Mouse (Mus musculus) ES-E14 (cell line): ENCODE measurements around the gene Enpp5. TPM values are rescaled to one million over a fixed set of nuclear protein-coding genes. Genes with fewer than 3 reads are reported as not detected.

Experiments used
- DNase-seq: peaks from one replicate; pipeline ENCODE4 v3.0.0-alpha.2; 2013; ENCODE audit warnings: low read depth, low spot score
- H3K27ac ChIP-seq: 2 replicates; pipeline ENCODE4 v1.5.1; 2012; ENCODE audit warnings: low read depth, mild to moderate bottlenecking, low read length, moderate library complexity, mixed read lengths; ENCODE audit not compliant: poor library complexity, insufficient read depth, severe bottlenecking
- H3K36me3 ChIP-seq: 2 replicates; pipeline ENCODE4 v1.6.1; 2012; ENCODE audit warnings: mild to moderate bottlenecking, low read length, moderate library complexity, mixed read lengths; ENCODE audit not compliant: control insufficient read depth, poor library complexity, insufficient read depth, severe bottlenecking
- H3K4me1 ChIP-seq, 2 experiments: fragments of 150-350 bp in 1 of 2; sonication (generic) in 1 of 2; 2 replicates each; pipeline ENCODE4 v1.6.1; 2012; ENCODE audit warnings: low read length in 2 of 2, mild to moderate bottlenecking in 1 of 2, mixed read lengths in 1 of 2; ENCODE audit not compliant: control insufficient read depth in 2 of 2, insufficient read depth in 2 of 2, poor library complexity in 1 of 2
- H3K4me3 ChIP-seq, 2 experiments: fragments of 150-350 bp in 1 of 2; sonication (generic) in 1 of 2; 2 replicates each; pipeline ENCODE4 v1.5.1; 2012; ENCODE audit warnings: low read length in 2 of 2, low read depth in 1 of 2, mild to moderate bottlenecking in 1 of 2, mixed read lengths in 1 of 2; ENCODE audit not compliant: insufficient read depth in 1 of 2, poor library complexity in 1 of 2, severe bottlenecking in 1 of 2
- H3K9ac ChIP-seq: 2 replicates; pipeline ENCODE4 v1.6.1; 2012; ENCODE audit warnings: low read depth, mild to moderate bottlenecking, low read length, mixed read lengths; ENCODE audit not compliant: poor library complexity, insufficient read depth, severe bottlenecking
- H3K9me3 ChIP-seq: fragments of 150-350 bp; sonication (generic); 2 replicates; pipeline ENCODE4 v1.6.1; 2012; ENCODE audit warnings: low read depth, mild to moderate bottlenecking, low read length; ENCODE audit not compliant: control insufficient read depth, insufficient read depth
- CHD2 ChIP-seq: IDR thresholded peaks from 2 replicates; pipeline ENCODE4 v1.6.1; 2014; ENCODE audit warnings: mild to moderate bottlenecking, low read depth, low read length, inconsistent platforms
- HCFC1 ChIP-seq: IDR thresholded peaks from 2 replicates; pipeline ENCODE4 v1.6.1; 2012; ENCODE audit warnings: low read length, inconsistent platforms, borderline replicate concordance; ENCODE audit not compliant: insufficient read depth
- MAFK ChIP-seq: IDR thresholded peaks from 2 replicates; pipeline ENCODE4 v1.6.1; 2014; ENCODE audit warnings: mild to moderate bottlenecking, low read depth, low read length, inconsistent platforms; ENCODE audit not compliant: insufficient read depth
- ZC3H11A ChIP-seq: IDR thresholded peaks from 2 replicates; pipeline ENCODE4 v1.6.1; 2012; ENCODE audit warnings: low read depth, mild to moderate bottlenecking, inconsistent platforms, low read length, borderline replicate concordance
- ZNF384 ChIP-seq: IDR thresholded peaks from 2 replicates; pipeline ENCODE4 v1.6.1; 2012; ENCODE audit warnings: low read depth, low read length, inconsistent platforms
- in situ Hi-C, 2 experiments: fragments of 600-800 bp; cut with MboI; formaldehyde crosslinking; loops; one replicate each; pipeline ENCODE4 v1.15.1; 2025; ENCODE audit warnings: low sequenced_read_pairs in 2 of 2, inconsistent platforms in 1 of 2; ENCODE audit not compliant: unreplicated experiment in 2 of 2
- total RNA-seq: library from RNA; depleted of rRNA; stranded (reverse); fragments of 300-350 nt; gene quantifications from 2 replicates; pipeline ENCODE4 v1.2.3, GENCODE M21; 2012; rRNA removed

Enpp5 gene
- total RNA-seq: 3.5 and 4.0 TPM in 2 replicates

DNA sequence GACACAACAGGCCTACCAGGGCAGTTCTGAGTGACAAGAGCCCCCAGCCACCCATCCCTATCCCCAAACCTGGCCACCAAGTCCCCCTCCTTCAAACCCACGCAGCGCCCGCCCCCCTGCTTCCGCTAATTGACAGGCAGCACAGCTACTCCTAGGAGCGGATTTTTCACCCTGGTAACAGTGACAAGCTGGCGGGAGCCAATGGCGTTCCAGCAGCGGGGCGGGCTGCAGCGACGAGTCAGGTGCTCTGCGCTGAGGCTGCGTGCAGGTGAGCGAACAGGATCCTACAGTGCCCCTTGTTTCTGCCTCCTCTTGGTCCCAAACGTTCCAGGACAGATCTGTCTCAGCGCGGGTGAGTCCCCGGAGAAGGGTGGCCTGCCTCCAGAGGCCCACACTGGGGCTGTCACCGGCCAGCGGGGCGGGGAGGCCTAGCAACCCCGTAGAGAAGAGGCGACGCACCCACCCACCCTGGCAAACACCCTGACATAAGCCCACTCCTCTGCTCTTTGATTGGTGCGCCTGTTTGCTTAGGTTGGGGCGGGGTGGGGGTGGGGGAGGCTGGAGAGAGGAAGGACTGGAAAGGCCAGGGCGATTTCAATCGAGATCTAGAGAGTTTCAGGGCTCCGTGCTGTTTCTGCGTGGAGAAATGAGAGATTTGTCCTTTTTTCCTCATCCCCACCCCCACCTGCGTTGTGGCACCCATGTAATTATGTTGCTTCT is at the start of gene Enpp5:
Enpp5 (plus strand) TSS at position 183 of the 720 bp plus-strand sequence.
- H3K4me1 ChIP-seq: no peaks in the 10 kb centered on the region
- peak within 1 kb of the TSS; percentile 71 for H3K9ac ChIP-seq
- H3K4me3 ChIP-seq: peak within 1 kb of the TSS; percentile 81
- DNase-seq: peak; percentile 68
- H3K36me3 ChIP-seq: no peaks in the 10 kb centered on the region
- H3K27ac ChIP-seq: no peak within 1 kb of the TSS
- no peaks in the 10 kb centered on the region for H3K9me3 ChIP-seq
- in situ Hi-C loops: no loop called here
- peak; percentile 73; the same call in 1 of the 2 replicates for TF ChIP-seq CHD2
- TF ChIP-seq HCFC1: no peak
- no peak for TF ChIP-seq MAFK

DNA sequence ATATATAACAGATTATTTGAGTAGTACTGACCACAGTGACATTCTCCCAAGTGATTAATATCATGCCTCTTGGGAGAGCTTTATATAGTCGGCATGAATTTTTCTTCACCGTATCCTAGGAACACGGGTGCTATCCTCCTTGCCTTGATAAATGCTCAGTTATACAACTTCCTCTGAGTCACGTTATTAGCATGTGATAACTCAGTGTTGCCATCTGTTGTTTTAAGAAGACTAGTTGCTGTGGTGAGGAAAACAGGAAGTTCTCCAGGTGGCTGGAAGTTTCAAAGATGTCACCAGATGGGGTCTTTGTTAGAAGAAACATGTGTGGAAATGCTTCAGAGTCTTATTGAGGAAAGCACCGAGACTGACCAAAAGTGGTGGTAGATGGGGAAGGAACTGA is 49.0 kb upstream of the Enpp5 start:
- TF ChIP-seq ZNF384 (no peak), HCFC1 (no peak), MAFK (no peak)
- H3K27ac ChIP-seq: no peak overlapping the region
- H3K4me3 ChIP-seq: no peak overlapping the region
- in situ Hi-C loops: no loop called here
- H3K4me1 ChIP-seq: 0 out of 4 replicates have a peak, but pooled peaks cover 0 to 2% of the 10 kb centered on the region in 2 experiments
- no peaks in the 10 kb centered on the region for H3K9me3 ChIP-seq
- no peaks in the 10 kb centered on the region for H3K36me3 ChIP-seq
- no peak overlapping the region for H3K9ac ChIP-seq
- no peak for DNase-seq

DNA sequence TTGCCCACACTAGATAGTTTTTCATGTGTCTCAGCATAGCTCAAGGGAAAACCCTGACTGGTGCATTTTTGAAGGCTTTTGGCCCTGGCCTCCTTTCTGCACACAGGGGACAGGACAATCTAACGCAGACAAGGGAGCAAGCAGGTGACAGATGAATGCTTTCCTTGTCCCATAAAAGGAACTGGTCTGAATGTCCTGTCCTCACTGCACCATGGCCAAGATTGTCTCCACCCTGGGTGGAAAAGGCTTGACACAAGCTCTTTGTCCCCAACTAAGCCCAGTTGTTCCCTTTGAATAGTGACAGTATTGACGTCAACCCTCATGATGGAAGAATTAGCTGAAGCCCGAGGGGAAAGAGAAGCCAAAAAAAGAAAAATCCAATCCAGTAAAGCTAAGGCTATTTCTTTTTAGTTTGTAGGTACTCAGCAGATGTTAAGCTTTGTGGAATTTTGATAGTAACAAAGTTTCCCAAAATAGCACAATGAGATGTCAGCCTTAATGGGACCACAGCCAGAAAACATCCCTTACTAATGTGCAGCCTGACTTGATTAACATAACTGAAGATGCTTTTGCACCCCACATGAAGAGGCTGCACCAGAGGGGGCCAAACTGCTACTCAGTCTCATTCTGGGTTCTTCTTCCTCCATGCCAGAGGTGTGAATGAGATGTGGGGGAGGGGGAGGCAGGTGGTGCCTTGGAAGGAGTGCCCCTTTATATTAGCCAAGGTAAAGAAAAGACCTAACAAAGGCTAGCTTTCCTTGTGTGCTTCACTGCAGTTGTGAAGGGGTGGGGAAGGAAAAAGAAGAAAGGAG is 47.6 kb upstream of the Enpp5 start:
- H3K9me3 ChIP-seq: no peaks in the 10 kb centered on the region
- H3K36me3 ChIP-seq: no peaks in the 10 kb centered on the region
- H3K9ac ChIP-seq: no peak overlapping the region
- in situ Hi-C loops: no loop called here
- no peak overlapping the region for H3K27ac ChIP-seq
- H3K4me1 ChIP-seq: 0 out of 4 replicates have a peak, but pooled peaks cover 0 to 2% of the 10 kb centered on the region in 2 experiments
- TF ChIP-seq ZNF384: no peak
- no peak for TF ChIP-seq HCFC1
- TF ChIP-seq ZC3H11A: no peak
- no peak for TF ChIP-seq MAFK
- no peak for TF ChIP-seq CHD2
- no peak for DNase-seq
- no peak overlapping the region for H3K4me3 ChIP-seq

DNA sequence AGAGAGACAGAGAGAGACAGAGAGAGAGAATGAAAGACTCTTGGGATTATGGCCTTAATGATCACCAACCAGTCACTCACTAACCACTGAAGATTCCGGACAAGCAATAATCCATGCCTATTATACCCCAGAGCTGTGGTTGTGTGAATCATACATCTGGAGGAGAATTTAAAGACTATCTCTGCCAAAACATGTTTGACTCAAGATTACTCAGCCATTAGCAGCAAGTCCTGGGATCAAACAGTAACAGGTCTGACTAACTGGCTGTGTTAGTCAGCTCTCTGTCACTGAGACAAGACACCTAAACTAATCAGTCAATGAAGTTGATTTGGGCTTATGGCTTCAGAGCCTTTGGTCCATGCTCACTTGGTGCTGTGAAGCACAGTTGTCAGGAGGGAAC is 43.6 kb upstream of the Enpp5 start:
- H3K9me3 ChIP-seq: no peaks in the 10 kb centered on the region
- no peak overlapping the region for H3K4me3 ChIP-seq
- TF ChIP-seq CHD2 (no peak), HCFC1 (no peak), ZNF384 (no peak), ZC3H11A (no peak), MAFK (no peak)
- no peaks in the 10 kb centered on the region for H3K36me3 ChIP-seq
- H3K4me1 ChIP-seq: 0 out of 4 replicates have a peak, but pooled peaks cover 0 to 2% of the 10 kb centered on the region in 2 experiments
- DNase-seq: no peak
- H3K27ac ChIP-seq: no peak overlapping the region
- no peak overlapping the region for H3K9ac ChIP-seq
- in situ Hi-C loops: no loop called here
